Mouse (Mus musculus) small intestine, adult 2 months (tissue): ENCODE data around the gene Wdr37.

ENCODE experiments used
- CTCF ChIP-seq: fragments of 200-500 bp; IDR thresholded peaks from 2 replicates; pipeline ENCODE4 v1.5.1; 2012; ENCODE audit warnings: low read depth, mild to moderate bottlenecking, control low read depth, inconsistent platforms, low read length, moderate library complexity, mixed read lengths; ENCODE audit not compliant: insufficient replicate concordance, insufficient read length; ENCODE audit errors: extremely low read depth
- POLR2A ChIP-seq: fragments of 200-500 bp; IDR thresholded peaks from 2 replicates; pipeline ENCODE4 v1.6.1; 2012; ENCODE audit warnings: low read depth, mild to moderate bottlenecking, control low read depth, inconsistent platforms, low read length, moderate library complexity

- TF ChIP-seq CTCF: no peak
- TF ChIP-seq POLR2A: no peak
Observed at GRCm38 (mm10) chr13:8823546-8823945, 48.2 kb downstream of the Wdr37 start.
